Mouse (Mus musculus) liver, embryonic 16.5 days (tissue): Measurements from ENCODE around the gene Mmrn2. TPM values are rescaled to one million over a fixed set of nuclear protein-coding genes. Genes with fewer than 3 reads are reported as not detected.
"Not testable (repeated sequence)": the region's sequence is repeated elsewhere in the genome, so short reads cannot be mapped to it uniquely, and the experiment has no call there.

ENCODE experiments used
- ATAC-seq: fragments of 200-750 bp; cut with Nextera tagmentation; 2 replicates; pipeline ENCODE4 v1.8.0; 2017; ENCODE audit warnings: low read depth, mild to moderate bottlenecking, moderate number of reproducible peaks, moderate library complexity
- H3K27ac ChIP-seq: fragments of 300-500 bp; sonication (generic); 2 replicates; pipeline ENCODE4 v1.5.1; 2014; ENCODE audit warnings: mild to moderate bottlenecking, low read length
- H3K27me3 ChIP-seq: fragments of 300-500 bp; sonication (generic); 2 replicates; pipeline ENCODE4 v1.6.1; 2014; ENCODE audit warnings: low read depth, low read length, mixed read lengths; ENCODE audit not compliant: control insufficient read depth, insufficient read depth
- H3K36me3 ChIP-seq: fragments of 300-500 bp; sonication (generic); 2 replicates; pipeline ENCODE4 v1.6.1; 2014; ENCODE audit warnings: mild to moderate bottlenecking; ENCODE audit not compliant: control insufficient read depth, insufficient read depth
- H3K4me1 ChIP-seq: fragments of 300-500 bp; sonication (generic); 2 replicates; pipeline ENCODE4 v1.6.1; 2014; ENCODE audit warnings: low read depth, low read length, mixed read lengths; ENCODE audit not compliant: control insufficient read depth
- H3K4me2 ChIP-seq: fragments of 300-500 bp; sonication (generic); 2 replicates; pipeline ENCODE4 v1.6.1; 2014; ENCODE audit warnings: low read depth, low read length, mixed read lengths
- H3K4me3 ChIP-seq: fragments of 300-500 bp; sonication (generic); 2 replicates; pipeline ENCODE4 v1.5.1; 2014; ENCODE audit warnings: low read depth, mild to moderate bottlenecking, low read length
- H3K9ac ChIP-seq: fragments of 300-500 bp; sonication (generic); 2 replicates; pipeline ENCODE4 v1.6.1; 2014; ENCODE audit warnings: low read depth, low read length
- H3K9me3 ChIP-seq: fragments of 300-500 bp; sonication (generic); replicated peaks from 2 replicates; pipeline ENCODE4 v1.6.1; 2016; ENCODE audit warnings: low read length; ENCODE audit not compliant: control insufficient read depth
- WGBS: fragments of 180-500 bp; shearing (Covaris S2); extraction: QIAGEN DNeasy Blood & Tissue Kit; methylation state at CpG from one replicate; pipeline ENCODE4 v1.1.7; 2014; ENCODE audit not compliant: insufficient replicate concordance; 5-methylcytosine and 5-hydroxymethylcytosine counted together
- polyA plus RNA-seq: library from polyadenylated mRNA; unstranded; fragments of >200 nt; fragmentation: Nextera tagmentation; extraction: Ambion mirVana; gene quantifications from 2 replicates; pipeline ENCODE4 v1.2.1, GENCODE M21; 2015

Mmrn2 gene
- polyA plus RNA-seq, 1 experiment from 2014 or later = 3.4 TPM

- no peaks in the 10 kb centered on the region for H3K27me3 ChIP-seq
- no peak within 1 kb of the TSS for H3K4me3 ChIP-seq
- no peaks in the 10 kb centered on the region for H3K36me3 ChIP-seq
- ATAC-seq = no peak
- H3K4me1 ChIP-seq = no peaks in the 10 kb centered on the region; the same call in none of the 2 replicates
- no peaks in the 10 kb centered on the region for H3K9me3 ChIP-seq
- H3K9ac ChIP-seq = no peak within 1 kb of the TSS
- WGBS = 49% methylated on average over 6 of the region's 6 CpGs
- H3K4me2 ChIP-seq = no peak within 1 kb of the TSS
- no peak within 1 kb of the TSS for H3K27ac ChIP-seq
These were observed 20.0 kb upstream of the Mmrn2 start, which contains the start of gene Fam25c for GRCm38 (mm10) chr14:34355301-34355700. Gene Fam25c, minus strand, starts transcription at chr14:34355433.

- 46% methylated on average over 7 of the region's 7 CpGs for WGBS
- Histone ChIP-seq H3K4me3 (no peak overlapping the region), H3K27me3 (no peaks in the 10 kb centered on the region), H3K36me3 (no peaks in the 10 kb centered on the region), H3K9ac (no peak overlapping the region), H3K27ac (peak overlapping the region; percentile 64), H3K4me2 (no peak overlapping the region), H3K4me1 (no peaks in the 10 kb centered on the region; the same call in 1 of the 2 replicates), H3K9me3 (no peaks in the 10 kb centered on the region)
- ATAC-seq = peak; percentile 89
These were observed 17.4 kb upstream of the Mmrn2 start for GRCm38 (mm10) chr14:34357671-34358455.

- Histone ChIP-seq H3K9me3 (no peaks in the 10 kb centered on the region), H3K9ac (no peak overlapping the region), H3K36me3 (no peaks in the 10 kb centered on the region), H3K27me3 (no peaks in the 10 kb centered on the region), H3K4me3 (no peak overlapping the region), H3K27ac (no peak overlapping the region; the same call in 1 of the 2 replicates), H3K4me1 (no peaks in the 10 kb centered on the region; the same call in 1 of the 2 replicates), H3K4me2 (no peak overlapping the region)
- ATAC-seq = no peak
- 45% methylated on average over 5 of the region's 5 CpGs for WGBS
These were observed 15.5 kb upstream of the Mmrn2 start for GRCm38 (mm10) chr14:34359676-34360244.

GRCm38 (mm10) chr14:34360251-34360650 is 15.0 kb upstream of the Mmrn2 start:
- 33% methylated on average over 6 of the region's 6 CpGs for WGBS
- Histone ChIP-seq H3K4me2 (no peak overlapping the region), H3K9ac (no peak overlapping the region), H3K4me1 (no peaks in the 10 kb centered on the region; the same call in 1 of the 2 replicates), H3K36me3 (no peaks in the 10 kb centered on the region), H3K4me3 (no peak overlapping the region), H3K9me3 (no peaks in the 10 kb centered on the region), H3K27me3 (no peaks in the 10 kb centered on the region), H3K27ac (no peak overlapping the region)
- no peak for ATAC-seq

- Histone ChIP-seq H3K9me3 (no peaks in the 10 kb centered on the region), H3K4me1 (no peaks in the 10 kb centered on the region; the same call in 1 of the 2 replicates), H3K27me3 (no peaks in the 10 kb centered on the region), H3K4me3 (no peak overlapping the region), H3K4me2 (no peak overlapping the region), H3K27ac (no peak overlapping the region), H3K9ac (no peak overlapping the region), H3K36me3 (no peaks in the 10 kb centered on the region)
- WGBS = 18% methylated on average over 4 of the region's 4 CpGs
- no peak for ATAC-seq
These were observed 13.1 kb upstream of the Mmrn2 start for GRCm38 (mm10) chr14:34362135-34362534.

GRCm38 (mm10) chr14:34362726-34363445 is 12.4 kb upstream of the Mmrn2 start:
- WGBS = 29% methylated on average over 18 of the region's 18 CpGs
- H3K4me1 ChIP-seq = no peaks in the 10 kb centered on the region; the same call in 1 of the 2 replicates
- H3K9ac ChIP-seq = no peak overlapping the region
- peak overlapping the region; percentile 55 for H3K4me2 ChIP-seq
- H3K36me3 ChIP-seq = no peaks in the 10 kb centered on the region
- H3K4me3 ChIP-seq = no peak overlapping the region
- no peak for ATAC-seq
- no peak overlapping the region for H3K27ac ChIP-seq
- no peaks in the 10 kb centered on the region for H3K9me3 ChIP-seq
- H3K27me3 ChIP-seq = no peaks in the 10 kb centered on the region

- no peaks in the 10 kb centered on the region for H3K27me3 ChIP-seq
- H3K4me2 ChIP-seq = peak overlapping the region; percentile 55
- H3K4me1 ChIP-seq = no peaks in the 10 kb centered on the region; the same call in 1 of the 2 replicates
- H3K9ac ChIP-seq = no peak overlapping the region
- no peaks in the 10 kb centered on the region for H3K36me3 ChIP-seq
- H3K9me3 ChIP-seq = no peaks in the 10 kb centered on the region
- ATAC-seq = no peak
- peak overlapping the region; percentile 18 for H3K4me3 ChIP-seq
- WGBS = 11% methylated on average over 32 of the region's 32 CpGs
- no peak overlapping the region for H3K27ac ChIP-seq
These were observed 11.6 kb upstream of the Mmrn2 start for GRCm38 (mm10) chr14:34363490-34364253.

- H3K9ac ChIP-seq, H3K4me3 ChIP-seq, ATAC-seq, H3K4me2 ChIP-seq, H3K27ac ChIP-seq, H3K36me3 ChIP-seq, H3K4me1 ChIP-seq, H3K9me3 ChIP-seq, H3K27me3 ChIP-seq: not testable (repeated sequence)
- 68% methylated on average over 15 of the region's 15 CpGs for WGBS
These were observed 10.8 kb upstream of the Mmrn2 start for GRCm38 (mm10) chr14:34364254-34365146.
